Mouse (Mus musculus) ovary, postnatal 36 days (tissue): ENCODE measurements around the gene Mymx.
"Not testable (repeated sequence)": the region's sequence is repeated elsewhere in the genome, so short reads cannot be mapped to it uniquely, and the experiment has no call there.

Experiments
- DNase-seq: peaks from one replicate; pipeline ENCODE4 v3.0.0; 2022; ENCODE audit warnings: low spot score, mixed read lengths

The Mymx gene

GRCm38 (mm10) chr17:45601877-45602304 lies at the start of gene Mymx:
TSS of gene Mymx (minus strand) at chr17:45602102.
- no peak for DNase-seq

- DNase-seq: no peak
Observed at GRCm38 (mm10) chr17:45644185-45644584, 42.3 kb upstream of the Mymx start.

GRCm38 (mm10) chr17:45642701-45643100 lies 40.8 kb upstream of the Mymx start:
- DNase-seq: peak; percentile 70

GRCm38 (mm10) chr17:45641981-45642380 lies 40.1 kb upstream of the Mymx start:
- DNase-seq: no peak

- no peak for DNase-seq
Observed at GRCm38 (mm10) chr17:45638596-45639295, 36.8 kb upstream of the Mymx start.

GRCm38 (mm10) chr17:45634033-45634432 lies 32.1 kb upstream of the Mymx start:
- no peak for DNase-seq

- DNase-seq: no peak
Observed at GRCm38 (mm10) chr17:45631940-45632339, 30.0 kb upstream of the Mymx start.

GRCm38 (mm10) chr17:45630992-45631391 lies 29.1 kb upstream of the Mymx start:
- DNase-seq: no peak

- DNase-seq: peak; percentile 59
Observed at GRCm38 (mm10) chr17:45629861-45630694, 28.2 kb upstream of the Mymx start.

- DNase-seq: no peak
Observed at GRCm38 (mm10) chr17:45628885-45629855, 27.3 kb upstream of the Mymx start.

- DNase-seq: no peak
Observed at GRCm38 (mm10) chr17:45628160-45628559, 26.3 kb upstream of the Mymx start.

GRCm38 (mm10) chr17:45626577-45627134 lies 24.8 kb upstream of the Mymx start:
- DNase-seq: peak; percentile 31

- DNase-seq: not testable (repeated sequence)
Observed at GRCm38 (mm10) chr17:45623425-45623824, 21.5 kb upstream of the Mymx start.

- DNase-seq: peak; percentile 34
Observed at GRCm38 (mm10) chr17:45619386-45620256, 17.7 kb upstream of the Mymx start.

GRCm38 (mm10) chr17:45618941-45619385 lies 17.1 kb upstream of the Mymx start:
- DNase-seq: peak; percentile 24

- DNase-seq: no peak
Observed at GRCm38 (mm10) chr17:45617655-45618054, 15.8 kb upstream of the Mymx start.

GRCm38 (mm10) chr17:45616679-45617078 lies 14.8 kb upstream of the Mymx start:
- DNase-seq: no peak

- DNase-seq: no peak
Observed at GRCm38 (mm10) chr17:45616046-45616650, 14.2 kb upstream of the Mymx start.

- DNase-seq: no peak
Observed at GRCm38 (mm10) chr17:45612921-45613320, 11.0 kb upstream of the Mymx start.

- no peak for DNase-seq
Observed at GRCm38 (mm10) chr17:45612008-45612407, 10.1 kb upstream of the Mymx start.
